Mouse (Mus musculus) ZHBTc4 (cell line): ENCODE results near the gene Ebpl.
A peak's percentile ranks its signal among the peaks of the same experiment; 100 is the strongest.

Source experiments
- DNase-seq: peaks from one replicate; pipeline ENCODE4 v3.0.0-alpha.2; 2011; ENCODE audit warnings: low read depth, low spot score

Ebpl gene

GRCm38 (mm10) chr14:61360131-61360980 is at the start of gene Ebpl:
Gene Ebpl (minus strand): TSS chr14:61360439.
- peak; percentile 86 for DNase-seq

- no peak for DNase-seq
Measured at GRCm38 (mm10) chr14:61410020-61410419, 49.8 kb upstream of the Ebpl start.

- no peak for DNase-seq
Measured at GRCm38 (mm10) chr14:61407055-61407454, 46.8 kb upstream of the Ebpl start.

GRCm38 (mm10) chr14:61405761-61406160 is 45.5 kb upstream of the Ebpl start:
- DNase-seq = no peak

GRCm38 (mm10) chr14:61404941-61405340 is 44.7 kb upstream of the Ebpl start:
- DNase-seq = no peak

GRCm38 (mm10) chr14:61394745-61395144 is 34.5 kb upstream of the Ebpl start:
- no peak for DNase-seq

- no peak for DNase-seq
Measured at GRCm38 (mm10) chr14:61390586-61390985, 30.3 kb upstream of the Ebpl start.

GRCm38 (mm10) chr14:61367290-61367689 is 7.1 kb upstream of the Ebpl start:
- DNase-seq = no peak

GRCm38 (mm10) chr14:61364656-61365055 is 4.4 kb upstream of the Ebpl start:
- no peak for DNase-seq

GRCm38 (mm10) chr14:61363734-61364133 is 3.5 kb upstream of the Ebpl start:
- no peak for DNase-seq

- no peak for DNase-seq
Measured at GRCm38 (mm10) chr14:61362268-61362667, 2.0 kb upstream of the Ebpl start.

- DNase-seq = no peak
Measured at GRCm38 (mm10) chr14:61360981-61361511, 807 bp upstream of the Ebpl start.

- DNase-seq = no peak
Measured at GRCm38 (mm10) chr14:61354251-61355235, 5.7 kb downstream of the Ebpl start.

GRCm38 (mm10) chr14:61350808-61351207 is 9.4 kb downstream of the Ebpl start:
- DNase-seq = no peak

- DNase-seq = no peak
Measured at GRCm38 (mm10) chr14:61349876-61350275, 10.4 kb downstream of the Ebpl start.

- no peak for DNase-seq
Measured at GRCm38 (mm10) chr14:61346827-61347698, 13.2 kb downstream of the Ebpl start.

GRCm38 (mm10) chr14:61344590-61344989 is 15.6 kb downstream of the Ebpl start:
- peak; percentile 16 for DNase-seq

GRCm38 (mm10) chr14:61339381-61339780 is 20.9 kb downstream of the Ebpl start:
- DNase-seq = no peak

GRCm38 (mm10) chr14:61330996-61331561 is 29.2 kb downstream of the Ebpl start:
- peak; percentile 86 for DNase-seq

- no peak for DNase-seq
Measured at GRCm38 (mm10) chr14:61330591-61330990, 29.6 kb downstream of the Ebpl start.
